Mouse (Mus musculus) thymus, adult 18-20 months (tissue): ENCODE measurements around the gene Wee2.

Source experiments
- DNase-seq, 2 experiments: peaks; one replicate each; pipeline ENCODE4 v3.0.0; 2022; ENCODE audit warnings: mixed read lengths in 2 of 2

Wee2 gene

DNA sequence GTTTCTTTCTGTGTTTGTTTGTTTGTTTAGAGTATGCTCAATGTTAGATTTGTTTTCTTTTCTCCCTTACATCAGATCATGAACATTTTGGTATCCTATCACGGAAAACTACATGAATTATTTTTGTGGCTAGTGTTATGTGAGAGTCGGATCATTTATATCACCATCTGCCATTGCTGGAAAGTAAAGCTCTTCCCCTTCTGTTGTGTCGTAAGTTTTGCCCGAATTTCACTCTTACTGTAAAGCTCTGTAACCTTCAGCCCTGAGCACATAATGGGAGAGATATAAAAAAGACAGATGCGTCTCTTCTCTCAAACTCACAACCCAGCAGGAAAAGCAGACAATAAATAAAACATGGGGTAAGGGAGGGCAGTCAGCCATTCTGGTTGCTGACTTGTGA, at the start of gene Wee2:
Gene Wee2, plus strand, starts transcription at position 153 of the 400 bp plus-strand sequence.
- DNase-seq = no peak

DNA sequence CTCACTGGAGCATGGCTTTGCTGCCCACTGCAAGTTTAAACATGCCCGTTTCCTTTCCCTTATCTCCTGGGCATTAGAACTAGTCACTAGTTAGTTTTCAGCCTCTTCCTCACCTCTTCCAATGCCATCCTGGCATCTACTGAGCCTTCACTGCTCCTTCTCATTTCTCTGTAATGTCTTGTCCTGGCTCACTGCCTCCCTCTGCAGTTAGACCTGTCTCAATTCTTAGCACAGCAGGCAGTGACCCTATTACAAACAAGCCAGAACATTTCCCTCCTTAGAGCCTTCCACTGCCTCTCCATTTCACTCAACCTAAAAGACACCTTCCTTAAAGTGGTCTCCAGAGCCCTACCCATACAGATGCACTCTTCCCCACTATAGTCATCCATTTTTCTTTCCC, 47.9 kb upstream of the Wee2 start:
- DNase-seq = no peak

DNA sequence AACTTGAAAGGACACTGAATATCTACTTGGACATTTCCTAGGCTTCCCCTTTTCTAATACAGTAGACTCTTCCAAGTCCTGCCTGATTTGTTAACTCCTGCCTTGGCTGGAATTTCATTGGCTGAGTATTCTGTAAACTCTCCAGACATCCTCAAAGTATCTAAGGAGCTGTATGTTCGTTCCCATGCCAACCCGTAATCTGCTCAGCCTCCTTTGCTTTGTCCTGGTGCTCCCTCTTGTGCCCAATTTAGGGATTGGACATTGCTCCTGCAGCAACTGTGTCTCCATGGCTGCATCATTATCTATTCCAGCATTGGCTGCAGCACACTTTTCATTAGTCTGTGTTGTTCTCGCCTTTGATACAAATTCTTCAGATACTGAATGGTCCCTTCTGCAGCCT, 45.7 kb upstream of the Wee2 start:
- no peak for DNase-seq

GRCm38 (mm10) chr6:40402031-40402430, 36.9 kb upstream of the Wee2 start:
- no peak for DNase-seq

DNA sequence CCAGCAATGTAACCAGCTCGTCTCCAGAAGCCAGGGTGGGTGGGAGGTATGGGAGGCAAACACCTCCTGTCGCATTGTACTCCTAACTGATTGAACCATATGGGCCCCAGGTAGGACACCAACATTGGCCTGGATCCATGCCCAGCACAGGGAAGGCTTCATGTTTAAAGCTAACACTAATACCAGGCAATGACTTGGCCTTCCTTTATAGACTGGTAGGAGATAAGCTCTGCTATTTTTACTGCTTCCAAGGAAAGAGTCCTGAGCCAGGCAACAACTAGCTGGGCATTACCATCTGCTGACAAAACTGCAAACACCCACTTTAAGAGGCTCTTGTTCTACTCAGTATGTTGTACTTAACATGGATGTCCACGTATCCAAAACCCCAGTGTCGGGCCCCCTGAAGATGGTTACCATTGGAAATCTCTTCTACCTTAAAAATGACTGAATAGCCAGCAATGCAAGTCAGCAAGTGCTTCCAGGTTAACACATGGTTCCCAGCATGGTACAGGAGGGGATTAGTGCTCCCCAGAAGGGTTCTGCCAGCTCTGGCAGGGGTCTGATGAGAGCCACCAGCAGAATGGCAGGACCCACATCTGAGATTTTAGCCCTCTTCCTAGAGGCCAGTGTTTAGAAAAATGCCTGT, 35.1 kb upstream of the Wee2 start:
- no peak for DNase-seq

DNA sequence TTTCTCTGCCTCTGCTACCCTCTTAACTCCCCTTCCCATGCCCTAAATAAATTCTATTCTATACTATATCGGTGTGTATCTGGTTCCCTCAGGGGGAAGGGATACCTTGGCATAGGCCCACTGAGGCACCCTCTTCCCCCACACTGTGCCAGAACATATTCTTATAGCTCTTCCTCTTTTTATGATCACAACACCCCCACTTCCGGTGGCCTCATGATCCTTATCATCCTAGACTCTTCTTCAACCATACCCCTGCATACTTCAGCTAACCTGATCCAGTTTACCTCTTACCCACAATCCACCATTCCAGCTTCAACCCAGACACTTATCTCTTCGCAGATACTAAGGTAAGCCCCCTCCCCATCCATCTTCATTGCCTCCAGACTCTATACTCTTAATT, 27.8 kb upstream of the Wee2 start:
- DNase-seq = no peak

GRCm38 (mm10) chr6:40413046-40413445, 25.8 kb upstream of the Wee2 start:
- DNase-seq = no peak

- no peak for DNase-seq
These were observed 25.3 kb upstream of the Wee2 start for GRCm38 (mm10) chr6:40413565-40413964.

- no peak for DNase-seq
These were observed 23.1 kb upstream of the Wee2 start for GRCm38 (mm10) chr6:40415799-40416198.

DNA sequence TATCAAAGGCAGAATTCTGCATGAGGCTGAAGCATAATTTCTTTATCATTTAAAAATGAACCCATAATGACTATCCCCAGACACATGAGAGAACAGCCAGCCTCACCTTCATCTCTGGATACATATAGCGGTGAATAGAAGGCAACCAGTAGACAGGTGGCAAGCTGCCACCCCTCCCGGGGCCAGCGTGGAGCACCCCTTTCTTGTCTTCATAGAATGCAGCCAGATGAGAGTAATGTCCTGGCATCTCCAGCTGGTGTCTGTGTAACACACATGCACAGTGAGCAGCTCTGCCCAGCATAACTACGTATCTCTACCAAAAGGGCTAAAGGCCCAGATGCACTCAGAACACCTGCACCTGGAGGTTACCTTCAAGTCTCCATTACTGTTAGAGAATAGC, 20.5 kb upstream of the Wee2 start:
- DNase-seq = no peak

- no peak for DNase-seq
These were observed 17.8 kb upstream of the Wee2 start for GRCm38 (mm10) chr6:40421099-40421498.

DNA sequence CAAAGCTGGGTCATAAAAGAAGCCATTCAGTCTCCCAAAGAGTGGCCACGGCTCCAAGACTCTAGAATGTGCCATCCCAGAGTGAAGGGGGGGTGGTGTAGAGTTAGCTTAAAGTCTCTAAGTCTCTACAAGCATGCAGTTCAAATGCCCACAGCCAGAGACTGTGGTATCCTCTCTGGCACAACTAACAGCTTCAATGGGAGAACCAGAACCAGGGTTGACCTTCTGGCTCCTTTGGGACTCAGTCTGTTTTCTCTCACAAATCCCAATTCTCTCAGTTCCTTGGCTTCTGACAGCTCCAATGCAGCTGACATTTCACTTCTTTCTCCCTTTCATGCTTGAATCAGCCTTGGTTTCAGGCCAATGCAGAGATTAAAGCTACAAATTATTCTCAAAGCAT, 15.9 kb upstream of the Wee2 start:
- no peak for DNase-seq

- DNase-seq = peak in 1 of 2 experiments; percentile 18
These were observed 15.1 kb upstream of the Wee2 start for GRCm38 (mm10) chr6:40423774-40424173.

DNA sequence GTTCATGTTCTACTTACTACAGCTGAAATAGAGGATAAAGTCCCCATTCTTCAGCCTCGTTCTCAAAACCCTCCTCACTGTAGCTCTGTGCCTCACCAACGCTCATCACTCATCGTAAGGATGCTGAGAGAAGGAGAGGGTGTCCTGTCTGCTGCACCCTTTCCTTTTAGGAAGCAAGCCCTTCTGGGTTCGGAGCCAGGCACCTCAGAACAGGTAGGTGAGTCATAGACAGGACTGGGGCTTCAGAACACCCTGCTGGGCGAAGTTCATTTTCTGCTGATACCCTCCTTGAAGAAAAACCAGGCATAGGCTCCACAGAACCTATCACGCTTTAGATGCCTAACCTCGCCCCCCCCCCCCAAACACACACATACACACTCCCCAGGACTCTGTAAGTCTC, 11.4 kb upstream of the Wee2 start:
- no peak for DNase-seq

GRCm38 (mm10) chr6:40428696-40429095, 10.2 kb upstream of the Wee2 start:
- DNase-seq = no peak

DNA sequence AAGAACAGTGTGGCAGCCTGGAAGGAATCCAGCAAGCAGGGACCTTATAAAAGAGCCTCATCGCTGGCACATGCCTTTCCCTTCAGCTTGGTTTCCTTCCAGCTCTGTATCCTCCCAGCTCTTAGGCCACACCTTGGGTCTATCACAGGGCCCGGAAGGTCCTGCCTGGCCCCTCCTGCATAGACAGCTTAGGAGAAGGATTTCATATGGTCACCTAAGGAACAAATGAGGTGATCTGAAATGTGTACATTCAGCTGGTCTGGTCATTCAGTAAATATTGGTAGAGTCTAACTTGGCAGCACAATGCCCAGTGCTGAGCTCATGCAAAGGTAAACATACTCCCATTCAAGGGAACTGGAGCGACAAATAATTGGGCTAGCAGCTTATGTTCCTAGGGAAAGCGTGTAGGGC, 9.4 kb upstream of the Wee2 start:
- no peak for DNase-seq

- DNase-seq = no peak
These were observed 8.6 kb upstream of the Wee2 start for GRCm38 (mm10) chr6:40430251-40430650.

DNA sequence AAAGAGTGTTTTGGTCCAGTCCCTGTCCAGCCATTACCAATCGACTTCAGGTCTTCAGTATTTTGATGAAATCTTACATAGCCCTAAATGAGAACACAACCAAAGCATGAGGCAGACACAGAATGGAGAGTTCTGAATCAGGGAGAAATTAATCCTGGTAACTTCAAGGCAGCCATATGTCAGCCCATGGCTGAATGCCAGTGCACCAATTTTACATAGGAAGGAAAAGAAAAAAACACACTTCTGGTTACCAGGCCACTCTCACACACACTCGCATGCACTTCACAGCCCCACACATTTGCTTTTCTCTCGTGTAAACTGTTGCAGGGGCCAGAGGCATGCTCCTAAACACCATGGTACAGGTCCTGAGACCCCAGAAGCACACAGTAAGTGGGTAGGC, 8.0 kb upstream of the Wee2 start:
- DNase-seq = no peak

- DNase-seq = no peak
These were observed 7.5 kb upstream of the Wee2 start for GRCm38 (mm10) chr6:40431356-40431755.

GRCm38 (mm10) chr6:40431812-40432211, 7.1 kb upstream of the Wee2 start:
- DNase-seq = no peak

GRCm38 (mm10) chr6:40432346-40433275, 6.3 kb upstream of the Wee2 start:
- no peak for DNase-seq

DNA sequence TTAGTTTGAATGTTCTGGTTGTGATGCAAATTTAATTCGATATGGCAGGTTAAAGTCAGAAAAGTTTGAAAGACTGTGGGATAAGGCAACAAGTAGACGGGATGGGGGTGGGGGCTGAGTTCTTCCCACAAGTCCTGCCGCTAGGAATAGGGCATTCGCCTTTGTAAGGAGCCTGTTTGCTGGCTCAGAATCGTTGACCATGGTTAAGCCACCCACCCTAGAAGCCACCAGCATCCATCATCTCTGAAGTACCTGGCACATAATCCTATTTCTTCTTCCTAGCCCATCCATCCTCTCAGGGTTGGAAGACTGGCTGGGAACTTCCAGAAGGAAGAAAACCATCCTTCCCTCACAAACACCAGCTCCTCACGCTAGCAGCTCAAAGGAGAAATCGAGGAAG, 4.2 kb upstream of the Wee2 start:
- DNase-seq = no peak

DNA sequence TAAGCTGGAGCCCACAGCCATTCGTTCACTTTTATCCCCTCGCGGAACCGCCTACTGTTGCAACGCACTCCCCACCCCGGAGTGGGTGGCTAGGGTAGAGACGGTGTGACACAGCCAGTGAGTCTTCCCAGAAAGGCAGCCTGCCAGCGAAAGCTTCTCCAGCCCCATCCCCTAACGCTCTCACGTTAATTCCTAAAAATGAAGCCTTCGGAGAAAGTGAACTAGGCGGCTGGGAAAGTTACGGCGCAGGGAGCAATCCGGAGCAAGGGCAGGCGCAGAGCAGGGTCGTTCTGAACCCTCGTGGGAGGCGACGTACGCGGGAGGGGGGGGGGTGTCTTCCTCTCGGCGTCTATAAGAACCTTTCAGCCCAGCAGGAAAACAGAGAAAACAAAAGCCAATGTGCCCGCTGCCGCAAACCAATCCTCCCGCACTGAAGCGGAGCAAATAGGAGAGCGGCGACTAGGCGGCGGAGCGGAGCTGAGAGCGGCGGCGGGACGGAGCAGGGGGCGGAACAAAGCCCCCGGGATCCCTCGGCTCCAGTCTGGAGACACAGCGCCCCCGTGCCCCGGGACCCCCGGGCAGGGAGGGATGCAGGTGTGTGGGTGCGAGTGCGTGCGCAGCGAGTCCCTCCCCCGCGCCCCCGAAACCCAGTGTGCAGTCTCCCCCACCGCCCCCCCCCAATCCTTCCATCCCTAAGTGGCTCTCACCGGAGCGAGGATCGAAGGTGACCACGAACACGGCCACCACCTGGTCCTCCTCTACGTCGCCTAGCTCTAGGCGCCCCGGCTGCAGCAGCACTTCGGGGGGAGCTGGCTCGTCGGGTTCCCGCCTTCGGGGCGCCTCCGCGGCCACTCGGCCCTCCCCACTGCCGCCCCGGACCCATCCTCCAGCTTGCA, 3.5 kb upstream of the Wee2 start:
- DNase-seq = peak; percentile 47 to 54
